In genomic region chr8:128466681-128467430, GRCm38 (mm10) we compare ENCODE assay signal across 29 mouse cellular contexts.
DNase-seq lines count a peak whose midpoint lies in the region; ATAC-seq and TF ChIP-seq lines count a peak whose summit lies in the region.
"Had no signal": no experiment of that assay in that cellular context is flagged by ENCODE, and none has a peak within 500 bp of the region (broad histone marks: within the 10 kb centered on the region; RNA-seq: fewer than 3 reads in every experiment).

No protein-coding gene starts in this region.

- WGBS in heart, postnatal 0 days = 50% methylated on average over 4 of the region's 4 CpGs
- WGBS in liver, adult 2 months = 26% methylated on average over 4 of the region's 4 CpGs

- no peaks in the 10 kb centered on the region for H3K9me3 ChIP-seq in heart, postnatal 0 days (replicated peaks; ENCODE audit: control insufficient read depth, low read length)
- H3K9me3 ChIP-seq: embryonic facial prominence, embryonic 10.5 days; embryonic facial prominence, embryonic 15.5 days; forebrain, embryonic 12.5 days; G1E; hindbrain, embryonic 10.5 days; intestine, embryonic 15.5 days; limb, embryonic 12.5 days; liver, embryonic 12.5 days; midbrain, embryonic 10.5 days; midbrain, embryonic 15.5 days; neural tube, embryonic 12.5 days had no signal

- H3K4me3 ChIP-seq in heart, postnatal 0 days (ENCODE audit: low read depth, low read length) = no peak overlapping the region
- no peak overlapping the region for H3K4me3 ChIP-seq in liver, adult 2 months (ENCODE audit: insufficient read depth, low read depth, low read length)
- H3K4me3 ChIP-seq: embryonic facial prominence, embryonic 10.5 days; embryonic facial prominence, embryonic 15.5 days; forebrain, embryonic 12.5 days; hindbrain, embryonic 10.5 days; intestine, embryonic 15.5 days; left cerebral cortex, adult 2 months; limb, embryonic 12.5 days; liver, embryonic 12.5 days; midbrain, embryonic 10.5 days; midbrain, embryonic 15.5 days; neural tube, embryonic 12.5 days had no signal

- no peak for ATAC-seq in heart, postnatal 0 days (ENCODE audit: insufficient read depth, low read depth)
- ATAC-seq: forebrain, postnatal 0 days; hindbrain, embryonic 16.5 days; intestine, embryonic 15.5 days; liver, embryonic 12.5 days; liver, postnatal 0 days; midbrain, embryonic 15.5 days had no signal

- no peak overlapping the region for H3K9ac ChIP-seq in heart, postnatal 0 days (replicated peaks; ENCODE audit: low read depth, low read length)
- H3K9ac ChIP-seq in liver, adult 2 months (ENCODE audit: low read depth, low read length) = no peak overlapping the region
- H3K9ac ChIP-seq: embryonic facial prominence, embryonic 15.5 days; forebrain, embryonic 12.5 days; forebrain, postnatal 0 days; intestine, embryonic 15.5 days; limb, embryonic 12.5 days; liver, embryonic 12.5 days; liver, postnatal 0 days; midbrain, embryonic 15.5 days; neural tube, embryonic 12.5 days had no signal

- DNase-seq in heart, postnatal 0 days (ENCODE audit: low spot score) = no peak
- DNase-seq in heart, postnatal 4 days = no peak
- peak; percentile 64 for DNase-seq in liver, adult 2 months (ENCODE audit: extremely low read depth, low read depth, low spot score)
- no peak for DNase-seq in liver
- DNase-seq in NIH3T3 (ENCODE audit: low read depth) = peak; percentile 10
- peak; percentile 63 for DNase-seq in adipocyte (ENCODE audit: low spot score)
- DNase-seq in B cell, adult 2 months = no peak
- DNase-seq: adrenal gland, postnatal 25 days; forebrain, postnatal 0 days; gastrocnemius, postnatal 10 days; kidney, adult 2 months; liver, postnatal 0 days; lung, postnatal 14 days; right cerebral cortex, adult 18-20 months; thymus, adult 2 months; thymus, postnatal 4 days had no signal

- no peak for TF ChIP-seq CTCF in heart, postnatal 0 days (IDR thresholded peaks at IDR 0.05; ENCODE audit: low read depth)
- TF ChIP-seq CTCF in liver, adult 2 months (IDR thresholded peaks at IDR 0.05; ENCODE audit: low read depth, low read length) = no peak

- H3K79me2 ChIP-seq in liver, adult 2 months (ENCODE audit: control insufficient read depth, insufficient read depth, low read length) = no peaks in the 10 kb centered on the region; the same call in 1 of the 2 replicates

- TF ChIP-seq POLR2A in liver, adult 2 months (IDR thresholded peaks at IDR 0.05; ENCODE audit: extremely low read depth, insufficient read depth, low read length) = no peak

- H3K36me3 ChIP-seq in heart, postnatal 0 days (replicated peaks; ENCODE audit: control insufficient read depth, insufficient read depth, low read length) = peaks cover 86% of the 10 kb centered on the region
- peaks cover 51% of the 10 kb centered on the region for H3K36me3 ChIP-seq in liver, adult 2 months (ENCODE audit: control insufficient read depth, insufficient read depth, low read length)
- H3K36me3 ChIP-seq: G1E; intestine, embryonic 15.5 days; midbrain, embryonic 10.5 days had no signal

- H3K4me2 ChIP-seq in heart, postnatal 0 days (ENCODE audit: low read depth, low read length) = no peak overlapping the region
- H3K4me2 ChIP-seq: embryonic facial prominence, embryonic 15.5 days; forebrain, embryonic 12.5 days; intestine, embryonic 15.5 days; limb, embryonic 12.5 days; liver, embryonic 12.5 days; midbrain, embryonic 15.5 days; neural tube, embryonic 12.5 days had no signal

- 0 out of 2 replicates have a peak overlapping the region, but pooled peaks have one; percentile 7 for H3K27ac ChIP-seq in heart, postnatal 0 days (ENCODE audit: low read depth)
- H3K27ac ChIP-seq in liver, adult 2 months (replicated peaks; ENCODE audit: insufficient read depth, low read depth, low read length) = peak overlapping the region; percentile 77
- H3K27ac ChIP-seq: embryonic facial prominence, embryonic 10.5 days; embryonic facial prominence, embryonic 15.5 days; forebrain, embryonic 12.5 days; hindbrain, embryonic 10.5 days; intestine, embryonic 15.5 days; left cerebral cortex, adult 2 months; limb, embryonic 12.5 days; liver, embryonic 12.5 days; midbrain, embryonic 10.5 days; midbrain, embryonic 15.5 days; neural tube, embryonic 12.5 days had no signal

- H3K27me3 ChIP-seq in heart, postnatal 0 days (ENCODE audit: control insufficient read depth, insufficient read depth, low read length) = no peaks in the 10 kb centered on the region
- H3K27me3 ChIP-seq in liver, adult 2 months (ENCODE audit: control insufficient read depth, insufficient read depth, low read length) = no peaks in the 10 kb centered on the region
- H3K27me3 ChIP-seq: embryonic facial prominence, embryonic 15.5 days; forebrain, embryonic 12.5 days; intestine, embryonic 15.5 days; limb, embryonic 12.5 days; liver, embryonic 12.5 days; midbrain, embryonic 15.5 days; neural tube, embryonic 12.5 days had no signal

- peaks cover 4% of the 10 kb centered on the region for H3K4me1 ChIP-seq in heart, postnatal 0 days (ENCODE audit: control insufficient read depth, insufficient read depth)
- H3K4me1 ChIP-seq in liver, adult 2 months (ENCODE audit: control insufficient read depth, insufficient read depth, low read length) = peaks cover 32% of the 10 kb centered on the region
- H3K4me1 ChIP-seq: embryonic facial prominence, embryonic 10.5 days; forebrain, embryonic 12.5 days; hindbrain, embryonic 10.5 days; intestine, embryonic 15.5 days; limb, embryonic 12.5 days; liver, embryonic 12.5 days; midbrain, embryonic 10.5 days; midbrain, embryonic 15.5 days; neural tube, embryonic 12.5 days had no signal

- TF ChIP-seq EP300 in heart, postnatal 0 days (IDR thresholded peaks at IDR 0.05; ENCODE audit: low read depth) = no peak

Comparison
In these comparisons a context has a peak if more than half of its experiments do, and no peak if none do; other contexts are left out.
1. DNase-seq: peak in liver, adult 2 months (single experiment), NIH3T3 (single experiment) and adipocyte (single experiment); none in heart, postnatal 0 days (single experiment), heart, postnatal 4 days (single experiment), liver (single experiment) and B cell, adult 2 months (0 of 2).